Mouse (Mus musculus): ENCODE measurements at regions not wholly inside any gene's neighbourhood (a gene's known extent, or its start where the extent isn't known, plus 50 kb on each side); places are given as distances from the start of the nearest gene placed in this dataset.

- no peak for DNase-seq (ENCODE audit: low spot score)
These were observed 71.7 kb upstream of the Boc start for GRCm38 (mm10) chr16:44630426-44630825.

DNA sequence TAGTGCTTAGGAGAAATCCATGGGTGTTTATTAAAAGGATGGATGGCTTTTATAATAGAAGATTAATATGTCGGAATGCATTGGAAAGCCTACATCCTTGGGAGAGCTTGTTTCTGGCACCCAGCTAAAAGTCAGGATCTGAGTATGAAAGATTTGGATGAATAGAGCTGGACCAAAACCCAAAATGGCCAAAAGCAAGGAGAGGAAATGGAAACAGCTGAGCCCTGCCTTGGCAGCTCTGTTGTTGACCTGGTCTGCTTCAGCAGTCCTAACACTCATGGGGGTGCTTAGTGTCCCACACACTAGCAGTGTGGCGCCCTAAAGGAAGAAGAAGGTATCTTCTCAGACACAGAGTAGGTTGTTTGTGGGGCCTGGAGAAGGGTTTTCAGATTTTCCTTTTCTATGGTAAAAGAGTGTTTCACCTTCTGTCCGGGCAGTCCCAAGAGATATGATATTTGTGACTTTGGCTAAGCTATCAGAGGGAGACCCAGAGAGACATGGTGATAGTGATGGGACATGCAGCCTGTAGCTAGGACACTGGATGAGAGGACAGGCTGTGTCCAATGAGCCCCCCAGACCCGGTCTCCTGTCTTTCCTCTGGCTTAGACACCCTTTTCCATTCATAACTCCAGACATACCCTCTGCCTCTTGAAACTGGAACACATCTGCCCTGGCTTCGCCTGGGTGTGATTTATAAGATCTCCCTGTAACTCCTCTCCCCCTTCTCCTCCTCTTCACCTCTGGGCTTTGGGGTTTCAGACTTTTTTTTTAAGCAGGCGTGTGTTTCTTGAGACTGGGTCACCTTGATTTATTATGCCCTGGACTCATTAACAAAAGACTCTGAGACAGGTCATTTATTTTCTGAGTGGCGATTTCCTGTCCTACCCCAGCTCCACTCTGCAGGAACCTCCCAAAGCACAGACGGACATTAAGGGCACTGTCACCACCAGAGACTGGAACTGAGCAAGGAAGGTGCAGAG lies 70.9 kb upstream of the Boc start:
- peak; percentile 59 for DNase-seq (ENCODE audit: low spot score)

DNA sequence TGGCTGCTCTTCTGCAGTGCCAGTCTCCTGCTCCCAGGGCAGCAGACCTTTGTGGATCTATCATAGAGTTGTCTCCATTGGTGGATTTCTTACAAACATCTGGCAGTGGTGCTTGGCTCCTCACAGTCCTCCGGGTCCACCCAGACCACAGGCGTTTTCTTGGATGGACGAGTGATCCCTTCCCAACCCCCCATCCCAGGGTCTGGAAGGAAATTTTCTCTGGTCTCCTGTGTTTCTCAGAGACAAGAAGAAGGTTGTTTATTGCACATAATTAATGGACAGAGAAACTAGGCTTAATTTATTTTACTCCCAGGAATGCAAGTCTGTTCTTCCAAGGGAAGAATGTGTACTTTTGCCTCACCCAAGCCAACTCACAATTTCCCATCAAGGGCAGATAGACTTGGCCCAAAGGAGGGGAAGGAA lies 67.2 kb upstream of the Boc start:
- no peak for DNase-seq (ENCODE audit: low spot score)

- DNase-seq (ENCODE audit: low spot score) = no peak
These were observed 66.5 kb upstream of the Boc start for GRCm38 (mm10) chr16:44625108-44625616.

GRCm38 (mm10) chr16:44621573-44621972 lies 62.9 kb upstream of the Boc start:
- no peak for DNase-seq (ENCODE audit: low spot score)

- DNase-seq (ENCODE audit: low spot score) = no peak
These were observed 61.8 kb upstream of the Boc start for GRCm38 (mm10) chr16:44620536-44620935.

- DNase-seq (ENCODE audit: low spot score) = no peak
These were observed 60.9 kb upstream of the Boc start for GRCm38 (mm10) chr16:44619476-44620103.

DNA sequence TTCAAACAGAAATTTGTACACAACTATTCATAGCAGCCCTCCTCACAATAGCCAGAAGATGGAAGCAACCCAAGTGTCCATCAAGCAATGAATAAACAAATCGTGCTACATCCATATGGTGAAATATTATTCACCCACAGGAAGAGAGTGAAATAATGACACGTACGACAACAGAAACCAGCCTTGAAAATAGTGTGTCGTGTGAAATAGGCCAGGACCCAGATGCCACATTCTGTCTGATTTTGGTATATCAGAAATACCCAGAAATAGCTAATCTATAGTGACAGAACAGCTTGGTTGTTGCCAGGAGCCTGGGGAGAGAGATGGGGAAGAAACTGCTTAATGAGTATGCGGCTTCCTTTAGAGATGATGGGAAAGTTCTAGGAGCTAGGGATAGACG lies 58.3 kb upstream of the Boc start:
- DNase-seq (ENCODE audit: low spot score) = no peak

DNA sequence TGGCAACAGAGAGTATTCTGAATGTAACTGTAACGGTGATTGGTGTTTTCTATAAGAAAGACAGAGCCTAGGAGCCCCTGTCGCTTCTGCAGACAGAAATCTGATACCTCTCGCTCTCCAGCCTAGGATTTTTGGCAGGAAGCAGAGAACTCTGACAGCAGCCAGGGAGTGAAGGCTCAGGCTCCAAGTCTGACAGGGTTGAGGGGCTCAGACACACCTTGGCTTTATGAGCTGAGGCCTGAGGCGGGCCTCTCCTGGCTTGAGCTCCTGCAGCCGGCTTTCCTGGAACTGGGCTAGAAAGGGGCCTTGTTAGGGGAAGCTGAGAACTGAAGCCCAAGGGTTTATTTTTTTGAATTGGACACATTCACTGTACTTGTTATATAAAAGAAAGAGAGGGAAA lies 57.7 kb upstream of the Boc start:
- DNase-seq (ENCODE audit: low spot score) = peak; percentile 59

- peak; percentile 74 for DNase-seq (ENCODE audit: low spot score)
These were observed 57.1 kb upstream of the Boc start for GRCm38 (mm10) chr16:44615878-44616206.

- DNase-seq (ENCODE audit: low spot score) = peak; percentile 39
These were observed 56.6 kb upstream of the Boc start for GRCm38 (mm10) chr16:44615172-44615877.

DNA sequence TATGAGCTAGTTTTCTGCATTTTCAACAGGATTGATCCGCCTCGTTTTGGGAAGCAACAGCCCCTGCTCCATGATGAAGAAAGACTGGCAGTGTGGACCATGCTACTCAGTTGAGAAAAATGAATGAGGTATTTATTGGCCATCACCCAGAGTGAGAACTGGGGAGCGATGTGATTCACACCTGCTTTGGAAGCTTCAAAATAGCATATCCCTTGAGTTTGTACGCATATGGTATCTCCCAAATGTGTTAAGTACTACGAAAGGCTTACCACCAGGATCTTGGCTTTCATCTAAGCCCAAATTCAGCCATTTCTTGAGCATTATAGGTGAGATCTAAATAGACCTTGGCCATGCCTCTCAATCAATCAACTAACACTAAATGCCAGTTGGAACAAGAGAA lies 55.5 kb upstream of the Boc start:
- DNase-seq (ENCODE audit: low spot score) = no peak

GRCm38 (mm10) chr16:44612676-44613075 lies 54.0 kb upstream of the Boc start:
- DNase-seq (ENCODE audit: low spot score) = no peak

DNA sequence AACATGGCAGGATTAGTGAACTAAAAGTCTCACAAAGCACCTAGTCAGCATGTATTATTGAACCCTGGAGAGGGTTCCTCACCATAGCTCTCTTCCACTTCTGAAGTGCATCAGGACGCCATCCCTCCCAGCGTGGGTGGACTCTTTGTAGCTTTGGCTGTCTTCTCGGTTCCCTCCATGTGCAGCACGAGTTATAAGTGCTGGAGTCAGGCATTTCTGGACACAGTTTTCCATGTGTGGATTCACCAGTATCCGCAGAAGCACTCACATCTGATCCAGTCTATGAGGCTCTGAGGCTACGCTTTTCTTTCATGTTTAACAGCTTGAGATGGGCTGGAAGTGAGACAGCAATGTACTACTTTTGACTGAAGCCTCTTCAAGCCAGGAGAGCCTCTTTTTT lies 52.8 kb upstream of the Boc start:
- DNase-seq (ENCODE audit: low spot score) = no peak

- DNase-seq (ENCODE audit: low spot score) = no peak
These were observed 49.9 kb upstream of the Boc start for GRCm38 (mm10) chr16:44608586-44608985.
